Mouse (Mus musculus) CH12.LX (cell line): ENCODE measurements around the gene 5730522E02Rik.

Source experiments
- CTCF ChIP-seq, 2 experiments: IDR thresholded peaks in 1 of 2; conservative IDR thresholded peaks in 1 of 2; 2 replicates each; pipeline ENCODE4 v1.5.1; 2011 to 2012; ENCODE audit warnings: low read depth in 2 of 2, low read length in 2 of 2, improper control_type of control experiment in 1 of 2, inconsistent platforms in 1 of 2, mild to moderate bottlenecking in 1 of 2, moderate library complexity in 1 of 2
- MAFK ChIP-seq: IDR thresholded peaks from 2 replicates; pipeline ENCODE4 v1.6.1; 2011; ENCODE audit warnings: low read length, improper control_type of control experiment; ENCODE audit not compliant: insufficient replicate concordance
- MYC ChIP-seq: IDR thresholded peaks from 2 replicates; pipeline ENCODE4 v1.6.1; 2011; ENCODE audit warnings: low read depth, mild to moderate bottlenecking, improper control_type of control experiment, low read length
- PAX5 ChIP-seq: IDR thresholded peaks from 2 replicates; pipeline ENCODE4 v1.6.1; 2012; ENCODE audit warnings: low read length, inconsistent platforms, mixed read lengths
- POLR2A ChIP-seq: IDR thresholded peaks from 2 replicates; pipeline ENCODE4 v1.6.1; 2011; ENCODE audit warnings: low read depth, mild to moderate bottlenecking, improper control_type of control experiment, low read length
- POLR2AphosphoS2 ChIP-seq: IDR thresholded peaks from 2 replicates; pipeline ENCODE4 v1.6.1; 2011; ENCODE audit warnings: low read depth, low read length, improper control_type of control experiment
- SIN3A ChIP-seq: IDR thresholded peaks from 2 replicates; pipeline ENCODE4 v1.6.1; 2012; ENCODE audit warnings: low read length, improper control_type of control experiment, inconsistent platforms

- TF ChIP-seq POLR2AphosphoS2: no peak
- no peak for TF ChIP-seq MYC
- TF ChIP-seq MAFK: no peak
- TF ChIP-seq POLR2A: no peak
- no peak for TF ChIP-seq CTCF (conservative IDR thresholded peaks at IDR 0.05 in 1 of 2, IDR thresholded peaks at IDR 0.05 in 1 of 2; ENCODE audit: low read depth in 2 of 2, low read length in 2 of 2)
- no peak for TF ChIP-seq SIN3A
- no peak for TF ChIP-seq PAX5
These were observed 514.4 kb downstream of the 5730522E02Rik start for GRCm38 (mm10) chr11:25696168-25696567.
